Mouse (Mus musculus): ENCODE data around the gene Mto1. TPM values are rescaled to one million over a fixed set of nuclear protein-coding genes. Genes with fewer than 3 reads are reported as not detected.

Gene Mto1
- total and polyA plus RNA-seq, 3 experiments: 13.8 to 22.9 (median 22.5) TPM

DNA sequence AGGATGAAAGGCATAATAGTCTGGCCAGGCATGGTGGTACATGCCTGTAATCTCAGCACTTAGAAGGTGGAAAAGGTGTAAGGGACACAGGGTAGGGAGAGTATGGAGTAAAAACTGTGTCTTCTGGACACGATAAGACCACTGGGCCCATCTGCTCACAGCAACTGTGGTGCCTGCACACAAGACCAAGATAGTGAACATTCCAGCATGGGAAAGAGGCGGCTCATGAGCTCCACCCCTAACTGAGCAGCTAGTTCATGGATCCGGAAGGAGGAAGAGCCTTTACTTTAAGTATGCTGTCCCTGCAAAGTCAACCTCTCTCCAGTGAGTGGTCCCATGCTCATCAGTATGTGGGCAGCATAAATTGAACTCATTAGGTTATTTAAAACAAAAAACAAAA is 56.7 kb downstream of the Mto1 start:
- H3K4me1 ChIP-seq (ENCODE audit: control insufficient read depth in 1 of 2, insufficient read depth in 2 of 2): peaks cover 6 to 21% of the 10 kb centered on the region in 2 experiments
- H3K4me2 ChIP-seq (ENCODE audit: insufficient read depth, low read depth, poor library complexity, severe bottlenecking): peak overlapping the region; percentile 87
- no peaks in the 10 kb centered on the region for H3K27me3 ChIP-seq (replicated peaks)
- in situ Hi-C loops (cut with MboI; ENCODE audit: low pct_ligation_motif_present, low pct_unique_long_range_greater_than_20kb, low sequenced_read_pairs): no loop called here
- peak overlapping the region; percentile 53; the same call in 1 of the 2 replicates for H3K27ac ChIP-seq (ENCODE audit: insufficient read depth, low read depth)
- peaks cover 11 to 12% of the 10 kb centered on the region in 2 experiments for H3K36me3 ChIP-seq (replicated peaks in 1 of 2; ENCODE audit: control insufficient read depth in 1 of 2, insufficient read depth in 1 of 2, low read length in 1 of 2)
- no peaks in the 10 kb centered on the region for H3K9me3 ChIP-seq (replicated peaks; ENCODE audit: low read length)
- no peak for DNase-seq (ENCODE audit: extremely low read depth)
- peaks cover 23% of the 10 kb centered on the region for H3K79me2 ChIP-seq (replicated peaks; ENCODE audit: control insufficient read depth, extremely low read depth, insufficient read depth, poor library complexity, severe bottlenecking)
- TF ChIP-seq ELF1 (IDR thresholded peaks at IDR 0.05; ENCODE audit: low read depth, low read length) (0 out of 2 replicates have a peak, but pooled peaks have one; percentile 11), JUND (conservative IDR thresholded peaks at IDR 0.05; ENCODE audit: low read depth, low read length) (no peak), PAX5 (IDR thresholded peaks at IDR 0.05; ENCODE audit: low read length) (no peak), RAD21 (IDR thresholded peaks at IDR 0.05; ENCODE audit: low read depth, low read length) (no peak)
- dilution Hi-C loops (cut with MboI; ENCODE audit: extremely low pct_ligation_motif_present, extremely low pct_unique_long_range_greater_than_20kb, low sequenced_read_pairs): no loop called here
- H3K4me3 ChIP-seq (replicated peaks in 1 of 3; ENCODE audit: low read depth in 2 of 3, low read length in 2 of 3, poor library complexity in 1 of 3): peak overlapping the region in 2 of 3 experiments; percentile 60 to 74
- peak overlapping the region; percentile 99 for H3K9ac ChIP-seq (ENCODE audit: insufficient read depth, low read depth)

- in situ Hi-C loops (cut with MboI; ENCODE audit: low pct_ligation_motif_present, low pct_unique_long_range_greater_than_20kb, low sequenced_read_pairs): no loop called here
These were observed 57.2 kb downstream of the Mto1 start for GRCm38 (mm10) chr9:78505223-78505622.

GRCm38 (mm10) chr9:78506002-78506721 is 58.2 kb downstream of the Mto1 start:
- in situ Hi-C loops (cut with MboI; ENCODE audit: low pct_ligation_motif_present, low pct_unique_long_range_greater_than_20kb, low sequenced_read_pairs): no loop called here
- Histone ChIP-seq H3K36me3 (replicated peaks in 1 of 2; ENCODE audit: control insufficient read depth in 1 of 2, insufficient read depth in 1 of 2, low read length in 1 of 2) (peaks cover 11 to 14% of the 10 kb centered on the region in 2 experiments), H3K4me2 (ENCODE audit: insufficient read depth, low read depth, poor library complexity, severe bottlenecking) (peak overlapping the region; percentile 12; the same call in 1 of the 2 replicates), H3K27me3 (replicated peaks) (no peaks in the 10 kb centered on the region), H3K4me1 (ENCODE audit: control insufficient read depth in 1 of 2, insufficient read depth in 2 of 2) (peaks cover 6 to 20% of the 10 kb centered on the region in 2 experiments), H3K4me3 (replicated peaks in 1 of 3; ENCODE audit: low read depth in 2 of 3, low read length in 2 of 3, poor library complexity in 1 of 3) (no peak overlapping the region), H3K9ac (ENCODE audit: insufficient read depth, low read depth) (no peak overlapping the region; the same call in 1 of the 2 replicates), H3K79me2 (replicated peaks; ENCODE audit: control insufficient read depth, extremely low read depth, insufficient read depth, poor library complexity, severe bottlenecking) (peaks cover 23% of the 10 kb centered on the region), H3K9me3 (replicated peaks; ENCODE audit: low read length) (no peaks in the 10 kb centered on the region), H3K27ac (ENCODE audit: insufficient read depth, low read depth) (peak overlapping the region; percentile 13; the same call in 1 of the 2 replicates)
- no peak for DNase-seq (ENCODE audit: extremely low read depth)
- TF ChIP-seq CHD1 (IDR thresholded peaks at IDR 0.05; ENCODE audit: low read depth, low read length): no peak
- TF ChIP-seq POLR2A (IDR thresholded peaks at IDR 0.05; ENCODE audit: low read depth, low read length): no peak
- TF ChIP-seq SIN3A (IDR thresholded peaks at IDR 0.05; ENCODE audit: low read length): no peak
- no peak for TF ChIP-seq PAX5 (IDR thresholded peaks at IDR 0.05; ENCODE audit: low read length)
- TF ChIP-seq MEF2A (IDR thresholded peaks at IDR 0.05; ENCODE audit: borderline replicate concordance, low read depth, low read length): no peak
- no peak for TF ChIP-seq ZKSCAN1 (IDR thresholded peaks at IDR 0.05; ENCODE audit: borderline replicate concordance, low read depth, low read length)
- no peak for TF ChIP-seq TCF12 (IDR thresholded peaks at IDR 0.05; ENCODE audit: low read depth, low read length)
- no peak for TF ChIP-seq ETS1 (conservative IDR thresholded peaks at IDR 0.05; ENCODE audit: low read depth, low read length)
- TF ChIP-seq SMC3 (IDR thresholded peaks at IDR 0.05; ENCODE audit: low read depth, low read length): no peak
- no peak for TF ChIP-seq JUND (conservative IDR thresholded peaks at IDR 0.05; ENCODE audit: low read depth, low read length)
- TF ChIP-seq RAD21 (IDR thresholded peaks at IDR 0.05; ENCODE audit: low read depth, low read length): no peak
- no peak for TF ChIP-seq HCFC1 (IDR thresholded peaks at IDR 0.05; ENCODE audit: low read depth, low read length)
- TF ChIP-seq E2F4 (IDR thresholded peaks at IDR 0.05; ENCODE audit: insufficient replicate concordance, low read depth, low read length): no peak
- TF ChIP-seq MYC (IDR thresholded peaks at IDR 0.05; ENCODE audit: low read depth, low read length): no peak
- no peak for TF ChIP-seq BHLHE40 (IDR thresholded peaks at IDR 0.05; ENCODE audit: low read depth, low read length)
- no peak for TF ChIP-seq POLR2AphosphoS2 (IDR thresholded peaks at IDR 0.05; ENCODE audit: low read depth, low read length)
- no peak for TF ChIP-seq MXI1 (IDR thresholded peaks at IDR 0.05; ENCODE audit: low read depth, low read length)
- no peak for TF ChIP-seq ZMIZ1 (IDR thresholded peaks at IDR 0.05; ENCODE audit: low read depth, low read length)
- dilution Hi-C loops (cut with MboI; ENCODE audit: extremely low pct_ligation_motif_present, extremely low pct_unique_long_range_greater_than_20kb, low sequenced_read_pairs): no loop called here

More at GRCm38 (mm10) chr9:78505223-78505622, 57.2 kb downstream of the Mto1 start:
- Histone ChIP-seq H3K79me2 (replicated peaks; ENCODE audit: control insufficient read depth, extremely low read depth, insufficient read depth, poor library complexity, severe bottlenecking) (peaks cover 23% of the 10 kb centered on the region), H3K27me3 (replicated peaks) (no peaks in the 10 kb centered on the region), H3K4me1 (ENCODE audit: control insufficient read depth in 1 of 2, insufficient read depth in 2 of 2) (peaks cover 6 to 21% of the 10 kb centered on the region in 2 experiments), H3K36me3 (replicated peaks in 1 of 2; ENCODE audit: control insufficient read depth in 1 of 2, insufficient read depth in 1 of 2, low read length in 1 of 2) (peaks cover 11 to 12% of the 10 kb centered on the region in 2 experiments), H3K9me3 (replicated peaks; ENCODE audit: low read length) (no peaks in the 10 kb centered on the region), H3K9ac (ENCODE audit: insufficient read depth, low read depth) (peak overlapping the region; percentile 99; the same call in 1 of the 2 replicates), H3K4me2 (ENCODE audit: insufficient read depth, low read depth, poor library complexity, severe bottlenecking) (peak overlapping the region; percentile 87), H3K27ac (ENCODE audit: insufficient read depth, low read depth) (no peak overlapping the region), H3K4me3 (replicated peaks in 1 of 3; ENCODE audit: low read depth in 2 of 3, low read length in 2 of 3, poor library complexity in 1 of 3) (peak overlapping the region in 2 of 3 experiments; percentile 60 to 74)
- no peak for DNase-seq (ENCODE audit: extremely low read depth)
- TF ChIP-seq MXI1 (IDR thresholded peaks at IDR 0.05; ENCODE audit: low read depth, low read length) (no peak), NELFE (IDR thresholded peaks at IDR 0.05; ENCODE audit: low read depth, low read length) (no peak), NRF1 (IDR thresholded peaks at IDR 0.05; ENCODE audit: low read depth, low read length) (no peak), USF1 (IDR thresholded peaks at IDR 0.05; ENCODE audit: low read depth, low read length) (no peak)
- dilution Hi-C loops (cut with MboI; ENCODE audit: extremely low pct_ligation_motif_present, extremely low pct_unique_long_range_greater_than_20kb, low sequenced_read_pairs): no loop called here
